Mouse (Mus musculus) liver, embryonic 11.5 days (tissue): ENCODE measurements at regions not wholly inside any gene's neighbourhood (a gene's known extent, or its start where the extent isn't known, plus 50 kb on each side); places are given as distances from the start of the nearest gene placed in this dataset.

Experiments
- ATAC-seq: fragments of 200-750 bp; cut with Nextera tagmentation; replicated peaks from 2 replicates; pipeline ENCODE4 v1.8.0; 2017; ENCODE audit warnings: moderate number of reproducible peaks, mild to moderate bottlenecking, moderate TSS enrichment, moderate library complexity; ENCODE audit not compliant: low FRiP score
- DNase-seq: peaks from one replicate; pipeline ENCODE4 v3.0.0-alpha.2; 2017; ENCODE audit warnings: low spot score
- H3K27ac ChIP-seq: fragments of 300-500 bp; sonication (generic); 2 replicates; pipeline ENCODE4 v1.5.1; 2014; ENCODE audit warnings: mild to moderate bottlenecking, low read depth, low read length, control low read depth
- H3K27me3 ChIP-seq: fragments of 300-500 bp; sonication (generic); replicated peaks from 2 replicates; pipeline ENCODE4 v1.6.1; 2014; ENCODE audit warnings: low read length, mixed read lengths; ENCODE audit not compliant: control insufficient read depth, insufficient read depth
- H3K36me3 ChIP-seq: fragments of 300-500 bp; sonication (generic); 2 replicates; pipeline ENCODE4 v1.6.1; 2014; ENCODE audit warnings: mild to moderate bottlenecking, low read length, moderate library complexity, mixed read lengths; ENCODE audit not compliant: control insufficient read depth, insufficient read depth
- H3K4me1 ChIP-seq: fragments of 300-500 bp; sonication (generic); replicated peaks from 2 replicates; pipeline ENCODE4 v1.6.1; 2014; ENCODE audit warnings: low read length, mixed read lengths; ENCODE audit not compliant: control insufficient read depth, insufficient read depth
- H3K4me2 ChIP-seq: fragments of 300-500 bp; sonication (generic); 2 replicates; pipeline ENCODE4 v1.6.1; 2014; ENCODE audit warnings: mild to moderate bottlenecking, control low read depth, moderate library complexity
- H3K4me3 ChIP-seq: fragments of 300-500 bp; sonication (generic); 2 replicates; pipeline ENCODE4 v1.5.1; 2014; ENCODE audit warnings: low read depth, low read length, control low read depth
- H3K9ac ChIP-seq: fragments of 300-500 bp; sonication (generic); 2 replicates; pipeline ENCODE4 v1.6.1; 2014; ENCODE audit warnings: low read depth, low read length, control low read depth
- H3K9me3 ChIP-seq: fragments of 300-500 bp; sonication (generic); 2 replicates; pipeline ENCODE4 v1.6.1; 2016; ENCODE audit warnings: low read length, inconsistent platforms, mixed read lengths; ENCODE audit not compliant: control insufficient read depth
- WGBS: fragments of 180-500 bp; shearing (Covaris S2); extraction: QIAGEN DNeasy Blood & Tissue Kit; methylation state at CpG from one replicate; pipeline ENCODE4 v1.1.7; 2014; 5-methylcytosine and 5-hydroxymethylcytosine counted together

DNA sequence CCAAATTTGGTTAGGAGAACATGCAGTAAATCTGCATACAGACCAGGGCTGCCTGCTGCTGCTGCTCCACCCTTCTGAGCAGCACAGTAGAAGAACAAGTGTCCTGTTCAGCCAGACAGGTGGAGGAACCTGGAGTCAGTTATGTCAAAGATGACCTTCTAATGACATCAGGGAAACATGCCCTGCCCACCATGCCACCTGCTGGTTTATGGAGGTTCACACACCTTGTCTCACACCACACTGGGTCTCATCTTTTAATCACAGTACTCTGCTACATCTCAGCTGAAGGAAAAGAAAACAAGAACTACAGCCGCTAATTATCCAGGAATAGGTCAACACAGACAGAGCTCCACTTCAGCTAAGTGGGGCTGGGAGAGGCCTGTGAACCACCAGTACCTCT, 159.0 kb upstream of the Gas1 start:
- 56% methylated on average over 1 of the region's 1 CpGs for WGBS
- no peaks in the 10 kb centered on the region for H3K4me1 ChIP-seq

DNA sequence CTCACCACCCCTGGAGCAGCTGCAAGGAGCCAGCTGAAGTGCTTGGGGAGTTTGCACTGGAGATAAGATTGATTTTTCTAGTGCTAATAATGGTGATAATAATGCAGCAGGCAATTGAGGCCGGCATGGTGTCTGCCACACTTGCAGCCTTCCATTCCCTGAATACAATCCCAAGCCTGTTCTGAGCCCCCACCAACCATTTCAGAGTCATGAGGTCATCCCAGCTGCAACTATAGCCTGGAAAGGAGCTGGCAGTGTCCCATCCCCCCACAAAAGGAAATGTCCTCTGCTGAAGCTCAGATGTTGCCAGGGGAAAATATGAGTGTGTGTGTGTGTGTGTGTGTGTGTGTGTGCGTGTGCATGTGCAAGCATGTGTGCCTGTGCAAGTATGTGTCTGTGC, 160.2 kb upstream of the Gas1 start:
- H3K27ac ChIP-seq = no peak overlapping the region
- H3K9me3 ChIP-seq = no peaks in the 10 kb centered on the region
- no peaks in the 10 kb centered on the region for H3K4me1 ChIP-seq
- no peak overlapping the region for H3K4me2 ChIP-seq
- no peak overlapping the region for H3K4me3 ChIP-seq
- H3K9ac ChIP-seq = no peak overlapping the region
- no peaks in the 10 kb centered on the region for H3K36me3 ChIP-seq
- DNase-seq (no peak), ATAC-seq (no peak)
- no peaks in the 10 kb centered on the region for H3K27me3 ChIP-seq
- 59% methylated on average over 2 of the region's 2 CpGs for WGBS

More for the DNA sequence above, 159.0 kb upstream of the Gas1 start:
- Histone ChIP-seq H3K9ac (no peak overlapping the region), H3K4me2 (no peak overlapping the region), H3K27ac (no peak overlapping the region), H3K4me3 (no peak overlapping the region), H3K27me3 (no peaks in the 10 kb centered on the region), H3K36me3 (no peaks in the 10 kb centered on the region), H3K9me3 (no peaks in the 10 kb centered on the region)
- ATAC-seq (no peak), DNase-seq (no peak)

DNA sequence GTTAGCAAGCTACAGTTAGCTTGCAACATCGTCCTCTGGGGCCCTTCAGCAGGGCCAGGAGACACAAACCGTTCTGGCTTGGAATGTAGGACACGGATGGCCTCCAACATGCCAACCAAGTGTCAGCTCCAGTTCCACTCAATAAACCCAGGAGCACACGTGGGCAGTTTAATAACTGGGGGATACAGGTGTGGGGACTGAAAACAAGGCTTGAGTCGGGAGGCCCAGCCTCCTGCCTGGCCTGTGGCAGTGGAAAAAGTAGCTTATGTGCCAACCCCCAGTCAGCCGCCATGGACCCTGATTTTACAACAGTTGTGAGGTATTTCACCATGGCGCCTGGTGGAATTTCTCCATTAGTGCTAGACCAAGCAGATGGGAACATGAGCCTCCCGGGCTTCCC, 160.9 kb upstream of the Gas1 start:
- H3K27me3 ChIP-seq = no peaks in the 10 kb centered on the region
- no peaks in the 10 kb centered on the region for H3K4me1 ChIP-seq
- no peak overlapping the region for H3K9ac ChIP-seq
- no peaks in the 10 kb centered on the region for H3K36me3 ChIP-seq
- H3K4me3 ChIP-seq = no peak overlapping the region
- no peaks in the 10 kb centered on the region for H3K9me3 ChIP-seq
- ATAC-seq = no peak
- H3K27ac ChIP-seq = no peak overlapping the region
- no peak overlapping the region for H3K4me2 ChIP-seq
- no peak for DNase-seq
- WGBS = 85% methylated on average over 8 of the region's 8 CpGs

DNA sequence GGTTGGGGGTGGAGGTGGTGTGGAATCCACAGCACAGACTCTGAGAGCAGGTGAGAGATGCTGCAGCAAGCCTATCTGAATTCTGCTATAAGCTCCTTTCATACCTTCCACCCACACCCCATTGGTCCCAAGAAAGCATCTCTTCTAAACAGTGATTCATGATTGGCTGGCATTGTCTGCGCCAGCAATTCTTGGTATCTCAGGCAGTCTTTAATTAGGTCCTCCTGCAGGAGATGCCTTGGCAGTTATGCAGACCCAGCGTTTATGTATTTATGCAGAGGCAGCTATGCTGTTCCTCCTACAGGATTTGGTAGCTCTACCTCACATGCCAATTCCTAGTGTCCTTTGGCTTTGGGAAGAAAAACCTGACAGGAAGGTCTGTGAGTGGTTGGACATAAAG, 162.9 kb upstream of the Gas1 start:
- DNase-seq (no peak), ATAC-seq (no peak)
- 82% methylated on average over 2 of the region's 2 CpGs for WGBS
- no peaks in the 10 kb centered on the region for H3K4me1 ChIP-seq
- no peak overlapping the region for H3K4me3 ChIP-seq
- no peak overlapping the region for H3K27ac ChIP-seq
- H3K9ac ChIP-seq = no peak overlapping the region
- no peaks in the 10 kb centered on the region for H3K27me3 ChIP-seq
- H3K9me3 ChIP-seq = no peaks in the 10 kb centered on the region
- no peak overlapping the region for H3K4me2 ChIP-seq
- no peaks in the 10 kb centered on the region for H3K36me3 ChIP-seq

DNA sequence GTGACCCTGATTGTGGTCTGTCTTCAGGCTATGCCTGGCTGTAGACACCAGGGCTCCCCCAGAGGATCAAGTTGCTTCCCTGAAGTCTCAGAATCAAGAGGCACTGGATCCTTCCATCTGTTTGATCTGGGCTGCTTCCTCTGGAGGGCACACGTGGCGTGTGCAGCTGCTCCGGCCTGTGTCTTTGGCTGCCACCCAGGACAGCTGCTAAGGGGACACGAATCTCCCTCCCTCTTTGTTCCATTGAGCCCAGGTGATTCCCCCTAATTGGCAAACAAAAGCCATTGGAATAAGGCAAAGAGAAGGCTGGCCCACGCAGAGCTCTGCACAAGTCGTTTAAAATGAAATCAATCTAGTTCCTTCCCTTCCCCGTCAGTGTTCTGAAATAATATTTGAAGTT, 170.7 kb upstream of the Gas1 start:
- H3K36me3 ChIP-seq = no peaks in the 10 kb centered on the region
- H3K4me1 ChIP-seq = no peaks in the 10 kb centered on the region
- no peaks in the 10 kb centered on the region for H3K27me3 ChIP-seq
- no peak overlapping the region for H3K4me2 ChIP-seq
- DNase-seq = no peak
- H3K9ac ChIP-seq = no peak overlapping the region
- H3K4me3 ChIP-seq = no peak overlapping the region
- 67% methylated on average over 7 of the region's 7 CpGs for WGBS
- no peak for ATAC-seq
- no peaks in the 10 kb centered on the region for H3K9me3 ChIP-seq
- H3K27ac ChIP-seq = no peak overlapping the region

DNA sequence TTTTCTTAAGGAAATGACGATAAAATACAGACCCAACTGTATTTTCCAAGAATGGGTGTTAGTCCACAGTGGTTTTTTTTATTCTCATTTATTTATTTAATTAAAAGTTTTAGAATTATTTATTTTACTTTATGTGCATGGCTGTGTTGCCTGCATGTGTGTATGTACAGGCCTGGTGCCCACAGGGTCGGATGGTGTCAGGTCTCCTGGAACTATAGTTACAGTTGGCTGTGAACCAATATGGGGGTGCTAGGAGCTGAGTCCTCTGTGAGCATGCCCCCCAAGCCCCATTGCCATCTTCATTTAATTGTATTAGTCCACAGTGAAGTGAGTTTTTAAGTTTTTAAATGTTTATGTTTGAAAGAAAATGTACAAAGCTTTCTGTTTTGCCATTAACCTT, 171.3 kb upstream of the Gas1 start:
- Histone ChIP-seq H3K4me3 (no peak overlapping the region), H3K4me1 (no peaks in the 10 kb centered on the region), H3K4me2 (no peak overlapping the region), H3K27me3 (no peaks in the 10 kb centered on the region), H3K9ac (no peak overlapping the region), H3K27ac (no peak overlapping the region), H3K9me3 (no peaks in the 10 kb centered on the region), H3K36me3 (no peaks in the 10 kb centered on the region)
- WGBS = 82% methylated on average over 2 of the region's 2 CpGs
- DNase-seq (no peak), ATAC-seq (no peak)

DNA sequence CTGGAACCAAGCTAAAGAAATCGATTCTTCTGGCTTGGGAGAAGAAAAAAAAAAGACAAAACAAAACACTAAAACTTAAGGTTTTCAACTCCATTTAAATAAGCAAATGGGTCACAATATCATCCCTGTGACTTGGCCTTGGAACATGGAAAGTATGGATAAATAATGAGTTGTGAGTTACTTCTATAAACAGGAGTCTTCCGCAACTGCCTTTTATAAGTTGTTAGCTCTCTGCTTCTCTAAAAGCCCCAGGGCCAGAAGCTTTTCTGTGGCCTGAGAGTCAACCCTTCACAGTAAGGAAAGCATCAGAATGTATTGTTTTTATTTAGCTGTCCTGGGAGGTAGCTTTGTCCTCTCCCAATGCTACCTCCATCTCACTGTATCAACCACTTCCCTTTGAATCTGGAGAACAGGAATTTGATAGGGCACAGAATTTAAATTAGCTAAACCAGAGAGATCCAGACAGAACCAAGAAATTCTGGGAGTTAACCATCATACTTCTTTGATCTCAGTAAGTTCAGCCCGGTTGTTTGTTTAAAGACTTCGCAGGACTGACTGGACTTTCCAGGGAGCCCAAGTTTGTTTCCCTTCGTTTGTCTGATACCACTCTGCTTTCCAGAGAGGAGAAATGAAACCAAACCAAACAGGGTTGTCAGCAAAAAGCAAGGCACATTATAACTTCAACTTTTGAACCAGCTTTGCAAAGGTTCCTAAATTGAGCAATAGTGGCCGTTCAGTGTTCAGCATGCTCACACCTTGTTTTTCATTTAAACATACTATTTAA, 178.7 kb upstream of the Gas1 start:
- Histone ChIP-seq H3K27ac (no peak overlapping the region), H3K9me3 (no peaks in the 10 kb centered on the region), H3K4me3 (no peak overlapping the region), H3K27me3 (no peaks in the 10 kb centered on the region), H3K9ac (no peak overlapping the region), H3K4me2 (no peak overlapping the region), H3K4me1 (no peaks in the 10 kb centered on the region), H3K36me3 (no peaks in the 10 kb centered on the region)
- DNase-seq (no peak), ATAC-seq (no peak)
- WGBS = 64% methylated on average over 6 of the region's 6 CpGs

DNA sequence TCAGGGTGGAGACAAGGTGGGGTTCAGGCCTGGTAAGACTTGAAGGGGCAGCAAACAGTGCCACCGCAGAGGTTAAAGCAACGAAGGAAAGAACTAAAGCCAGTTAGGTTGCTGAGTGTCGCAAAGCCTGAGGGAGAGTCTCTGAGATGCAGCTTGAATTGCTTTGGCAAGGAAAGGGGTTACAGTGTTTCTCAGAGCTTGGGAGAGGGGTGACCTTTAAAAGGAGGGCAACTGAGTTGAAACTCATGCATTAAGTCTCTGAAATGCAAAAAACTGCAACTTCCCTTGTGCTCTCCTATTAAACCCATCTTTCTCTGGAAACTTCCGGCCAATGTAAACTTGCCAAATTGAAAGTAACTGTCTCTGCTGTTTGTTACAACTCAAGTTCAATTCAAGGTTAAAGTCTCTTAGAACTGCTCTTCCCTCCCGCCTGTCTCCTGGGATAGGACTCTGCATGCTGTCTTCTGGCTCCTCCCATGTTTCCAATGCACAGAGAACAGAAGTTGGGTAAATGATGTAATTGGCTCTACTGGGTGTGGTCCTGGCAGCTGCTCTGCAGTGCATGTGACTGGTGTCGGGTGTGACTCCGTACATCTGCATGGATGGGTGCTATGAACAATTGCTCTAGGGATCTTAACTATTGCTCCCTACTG, 181.4 kb upstream of the Gas1 start:
- ATAC-seq = no peak
- DNase-seq = no peak

More for the DNA sequence above, 181.4 kb upstream of the Gas1 start:
- Histone ChIP-seq H3K4me1 (no peaks in the 10 kb centered on the region), H3K27ac (no peak overlapping the region), H3K9ac (no peak overlapping the region), H3K9me3 (no peaks in the 10 kb centered on the region), H3K27me3 (no peaks in the 10 kb centered on the region), H3K36me3 (no peaks in the 10 kb centered on the region), H3K4me2 (no peak overlapping the region), H3K4me3 (no peak overlapping the region)
- 78% methylated on average over 7 of the region's 7 CpGs for WGBS
